Mouse (Mus musculus) small intestine, adult 2 months (tissue): ENCODE measurements around the gene Smad6.

Experiments used
- CTCF ChIP-seq: fragments of 200-500 bp; IDR thresholded peaks from 2 replicates; pipeline ENCODE4 v1.5.1; 2012; ENCODE audit warnings: low read depth, mild to moderate bottlenecking, control low read depth, inconsistent platforms, low read length, moderate library complexity, mixed read lengths; ENCODE audit not compliant: insufficient replicate concordance, insufficient read length; ENCODE audit errors: extremely low read depth
- POLR2A ChIP-seq: fragments of 200-500 bp; IDR thresholded peaks from 2 replicates; pipeline ENCODE4 v1.6.1; 2012; ENCODE audit warnings: low read depth, mild to moderate bottlenecking, control low read depth, inconsistent platforms, low read length, moderate library complexity

- TF ChIP-seq POLR2A (no peak), CTCF (no peak)
These were observed 61.7 kb downstream of the Smad6 start for GRCm38 (mm10) chr9:63959933-63960828.
